Mouse (Mus musculus): ENCODE results near the gene Aldh1a7. TPM values are rescaled to one million over a fixed set of nuclear protein-coding genes. Genes with fewer than 3 reads are reported as not detected.
"Not testable (repeated sequence)": the region's sequence is repeated elsewhere in the genome, so short reads cannot be mapped to it uniquely, and the experiment has no call there.

Aldh1a7 gene
- total RNA-seq (2021), result 9.9 and 12.7 TPM in 2 replicates
- long read RNA-seq, transcript Aldh1a7-201 (13 exons, 2,066 nt), result major isoform, 125 of 141 reads
- long read RNA-seq, partial matches to known transcripts, result 15 of 141 reads
- long read RNA-seq, other reads (novel, unspliced or antisense), result 1 of 141 reads

DNA sequence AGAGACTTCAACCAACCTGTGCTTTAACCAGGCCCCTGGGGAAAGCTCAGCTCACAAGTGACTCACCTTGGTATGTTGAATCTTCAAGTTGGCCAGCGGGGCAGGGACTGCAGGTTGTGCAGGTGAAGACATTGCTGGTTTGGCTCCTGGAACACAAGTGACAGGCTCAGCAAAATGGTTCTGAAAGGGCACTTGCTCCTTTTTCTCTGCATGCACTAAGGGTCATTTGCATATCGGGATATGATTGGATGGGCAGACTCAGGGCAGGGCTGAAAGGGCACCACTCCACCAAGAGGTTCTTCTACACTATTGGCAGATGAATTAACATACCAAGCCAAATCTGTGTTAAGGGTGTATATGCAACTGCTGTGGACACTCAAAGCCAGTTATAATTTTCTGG lies at the start of gene Aldh1a7:
Gene Aldh1a7 (minus strand): TSS at position 182 of the 400 bp plus-strand sequence.
- no peak for DNase-seq

DNA sequence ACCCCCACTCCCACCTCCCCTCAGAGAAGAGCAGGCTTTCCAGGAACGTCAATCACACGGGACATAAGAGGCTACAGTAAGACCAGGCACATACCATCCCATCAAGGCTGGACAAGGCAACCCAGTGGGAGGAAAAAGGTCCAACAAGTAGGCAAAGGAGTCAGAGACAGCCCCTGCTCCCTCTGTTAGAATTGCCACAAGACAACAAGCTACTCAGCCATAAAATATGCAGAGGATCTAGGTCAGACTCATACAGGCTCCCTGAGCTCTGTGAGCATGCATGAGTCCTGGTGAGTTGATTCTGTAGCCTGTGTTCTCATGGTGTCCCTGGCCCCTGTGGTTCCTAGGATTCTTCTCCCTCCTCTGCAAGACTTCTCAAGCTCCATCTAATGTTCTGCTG lies 48.3 kb upstream of the Aldh1a7 start:
- DNase-seq, result no peak

DNA sequence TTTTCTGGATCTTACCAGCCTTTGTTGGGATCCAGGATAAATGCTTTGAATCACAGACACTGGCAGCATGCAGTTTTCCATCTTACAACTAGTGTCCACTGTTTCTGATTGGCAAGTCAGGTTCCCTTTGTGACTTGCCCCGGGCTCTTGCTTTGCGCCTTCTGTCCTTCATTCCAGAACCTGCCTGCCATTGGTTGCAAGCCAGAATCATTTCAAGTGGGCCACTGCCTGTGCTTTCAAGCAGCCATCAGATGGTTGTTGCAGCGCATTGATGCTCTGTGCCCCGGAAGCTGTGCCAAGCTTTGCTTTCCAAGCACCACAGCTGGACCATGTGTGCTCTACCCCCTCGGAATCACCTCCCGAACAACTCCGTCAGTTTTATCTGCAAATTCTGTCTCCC lies 46.6 kb upstream of the Aldh1a7 start:
- no peak for DNase-seq

DNA sequence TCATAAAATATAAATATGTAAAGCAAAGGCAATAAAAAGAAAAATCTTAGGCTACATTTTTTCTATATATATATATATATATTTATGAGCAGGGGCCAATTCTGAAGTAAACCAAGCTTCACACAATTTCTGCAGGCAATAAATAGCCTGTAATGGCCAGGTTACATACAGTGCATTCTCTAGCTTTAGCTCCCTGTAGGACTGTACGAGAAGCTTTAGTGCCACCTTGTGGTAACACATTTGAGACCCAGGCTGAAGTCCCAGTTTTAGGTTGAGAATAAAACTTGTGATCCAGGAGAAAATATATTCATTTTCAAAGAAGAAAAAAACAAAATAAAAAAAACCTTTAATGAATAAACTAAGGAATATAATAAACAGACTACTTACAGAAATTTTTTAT lies 36.9 kb upstream of the Aldh1a7 start:
- DNase-seq, result no peak

DNA sequence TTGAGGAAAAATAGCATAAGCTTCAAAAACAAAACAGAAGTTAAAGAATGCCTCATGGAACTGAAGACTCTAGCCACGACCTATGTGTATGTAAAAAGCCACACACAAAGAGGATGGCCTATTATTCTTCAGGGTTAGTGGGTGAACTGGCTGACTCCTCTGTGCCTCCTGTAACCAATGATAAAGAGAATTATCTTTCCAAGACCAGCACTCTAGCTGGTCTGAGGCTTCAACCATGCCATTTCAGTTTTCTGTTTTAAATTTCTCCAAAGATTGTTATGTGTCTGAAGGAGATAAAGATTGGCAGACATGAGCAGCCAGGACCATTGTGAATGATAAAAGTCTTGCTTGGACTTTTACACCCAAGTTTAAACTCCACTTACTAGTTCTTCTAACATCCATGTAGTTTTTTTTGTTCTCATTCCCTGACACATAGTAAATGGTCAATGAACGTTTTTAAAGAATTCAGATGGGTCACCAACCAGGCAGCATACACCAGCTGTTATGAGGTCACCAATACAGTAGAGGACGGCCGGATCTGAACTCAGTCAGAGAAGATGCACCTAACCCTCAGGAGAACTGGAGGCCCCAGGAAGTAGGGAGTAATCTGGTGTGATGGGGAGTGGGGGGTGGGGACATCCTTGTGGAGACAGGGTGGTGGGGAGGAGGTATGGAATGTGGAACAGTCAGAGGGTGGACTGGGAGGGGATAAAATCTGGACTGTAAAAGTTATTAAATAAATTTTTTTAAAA lies 34.5 kb upstream of the Aldh1a7 start:
- no peak for DNase-seq

DNA sequence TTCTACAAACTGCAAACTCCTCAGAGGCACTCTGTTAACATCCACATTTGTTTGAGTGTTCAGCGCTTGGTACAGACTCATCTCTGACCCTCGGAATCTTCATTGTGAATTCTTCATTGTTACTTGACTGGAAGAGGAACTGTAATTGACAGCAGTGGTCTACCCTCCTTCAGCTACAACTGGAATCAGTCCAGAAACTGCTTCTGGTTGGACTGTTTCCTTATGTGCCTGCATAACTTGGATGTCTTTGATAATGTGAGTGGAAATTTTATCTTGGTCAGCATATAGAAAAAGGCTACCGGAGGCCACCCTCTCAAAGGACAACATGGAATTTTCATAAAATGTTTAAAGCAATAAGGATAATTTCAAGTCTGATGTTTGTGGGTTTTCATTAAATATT lies 33.8 kb upstream of the Aldh1a7 start:
- DNase-seq, result no peak

DNA sequence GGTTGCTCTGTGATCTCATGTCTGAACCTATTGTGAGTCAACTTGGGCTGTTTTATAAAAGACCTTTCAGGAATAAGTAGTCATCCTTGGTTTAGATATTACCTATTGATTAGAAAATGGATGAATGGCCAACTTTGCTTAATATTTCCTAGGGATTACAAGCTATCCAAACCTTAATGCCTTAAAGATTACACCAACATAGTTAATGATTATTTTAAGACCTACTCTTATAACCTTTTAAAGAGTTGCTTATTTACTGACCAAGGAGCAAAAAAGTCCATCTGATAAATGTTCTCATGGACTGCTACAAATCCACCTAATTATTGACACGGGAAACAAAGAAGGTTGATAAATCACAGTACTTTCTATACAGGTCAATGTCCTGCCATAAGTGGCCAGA lies 17.3 kb upstream of the Aldh1a7 start:
- no peak for DNase-seq

DNA sequence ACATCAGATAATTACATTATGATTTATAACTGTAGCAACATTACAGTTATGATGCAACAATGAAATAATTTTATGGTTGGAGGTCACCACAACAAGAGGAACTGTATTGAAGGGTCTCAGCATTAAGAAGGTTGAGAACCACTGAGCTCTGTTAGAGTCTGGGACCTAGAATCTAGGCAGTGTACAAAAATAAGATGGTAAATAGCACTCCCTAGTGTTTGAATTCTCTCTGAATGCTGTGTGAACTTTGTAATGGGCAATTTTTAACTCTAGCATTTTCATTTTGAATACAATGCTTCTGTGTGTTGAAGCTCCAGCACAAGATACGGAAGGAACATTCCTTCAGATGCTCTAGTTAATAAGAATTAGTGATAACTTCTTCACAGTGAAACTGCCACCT lies 916 bp upstream of the Aldh1a7 start:
- no peak for DNase-seq

DNA sequence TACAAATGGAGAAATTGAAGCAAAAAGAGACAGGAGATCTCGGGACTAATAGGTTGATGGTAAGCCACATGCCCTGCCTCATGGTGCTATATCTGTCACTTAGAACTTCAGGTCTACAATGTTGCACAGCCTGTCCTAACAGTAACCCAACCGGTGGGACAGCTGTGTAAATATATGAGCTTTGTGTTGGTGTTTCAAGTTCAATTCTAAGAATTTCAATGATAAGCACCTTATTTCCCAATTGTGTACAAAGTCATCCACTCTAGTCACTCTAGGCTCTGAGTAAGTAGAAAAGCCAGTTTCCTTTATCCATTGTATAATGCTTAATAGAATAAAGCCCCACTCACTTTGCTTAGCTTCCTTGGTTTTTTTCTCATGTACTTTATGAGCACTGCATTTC lies 4.4 kb downstream of the Aldh1a7 start:
- DNase-seq, result no peak

DNA sequence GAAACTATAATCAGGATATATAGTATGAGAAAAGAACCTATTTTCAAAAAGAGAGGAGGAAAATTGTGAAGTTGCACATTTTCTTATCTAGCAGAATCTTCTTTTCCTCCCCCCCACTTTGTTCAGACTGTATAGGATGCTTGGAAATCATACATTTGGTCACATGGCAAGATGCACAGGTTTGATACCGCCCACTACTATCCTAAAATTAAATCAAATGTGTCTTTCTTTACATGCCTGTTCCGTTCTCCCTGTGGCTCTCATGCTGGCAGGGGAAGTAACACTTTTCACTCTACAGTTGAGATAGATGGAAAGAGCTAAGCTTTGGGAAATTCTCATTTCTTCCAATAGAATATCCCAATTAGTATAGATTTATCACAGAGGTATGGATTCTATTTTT lies 7.1 kb downstream of the Aldh1a7 start:
- no peak for DNase-seq

DNA sequence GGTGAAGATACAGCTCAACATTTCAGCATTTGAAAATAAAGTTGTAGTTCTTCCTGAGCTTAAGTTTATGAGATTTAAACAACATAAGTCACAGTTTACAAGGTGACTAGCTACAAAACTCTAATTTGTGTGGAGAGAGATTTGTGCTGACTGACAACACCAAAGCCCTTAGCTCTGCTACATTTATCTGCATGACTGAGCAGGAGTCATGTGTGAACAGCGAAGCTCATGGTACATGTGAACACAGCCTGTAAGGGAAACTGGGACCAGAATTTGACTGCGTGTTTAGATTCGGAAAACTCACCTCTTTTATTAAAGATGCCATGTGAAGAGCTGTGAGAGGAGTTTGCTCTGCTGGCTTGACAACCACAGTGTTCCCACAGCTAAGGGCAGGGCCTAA lies 11.7 kb downstream of the Aldh1a7 start:
- DNase-seq, result no peak

DNA sequence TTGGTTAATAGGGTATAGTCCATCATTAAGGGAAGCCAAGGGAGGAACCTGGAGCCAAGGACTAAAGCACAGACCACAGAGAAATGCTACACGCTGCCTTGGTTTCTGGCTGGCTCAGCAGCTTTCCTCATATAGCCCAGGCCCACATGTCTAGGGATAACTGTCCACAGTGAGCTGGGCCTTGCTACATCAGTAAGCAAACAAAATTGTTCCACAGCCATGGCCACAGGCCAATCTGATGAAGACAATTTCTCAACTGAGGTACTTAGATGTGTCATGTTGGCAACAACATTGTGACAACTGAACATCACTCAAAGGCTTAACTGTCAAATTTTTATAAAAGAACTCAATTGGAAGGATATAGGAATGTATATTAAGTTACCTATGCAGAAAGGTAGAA lies 12.3 kb downstream of the Aldh1a7 start:
- DNase-seq, result no peak

DNA sequence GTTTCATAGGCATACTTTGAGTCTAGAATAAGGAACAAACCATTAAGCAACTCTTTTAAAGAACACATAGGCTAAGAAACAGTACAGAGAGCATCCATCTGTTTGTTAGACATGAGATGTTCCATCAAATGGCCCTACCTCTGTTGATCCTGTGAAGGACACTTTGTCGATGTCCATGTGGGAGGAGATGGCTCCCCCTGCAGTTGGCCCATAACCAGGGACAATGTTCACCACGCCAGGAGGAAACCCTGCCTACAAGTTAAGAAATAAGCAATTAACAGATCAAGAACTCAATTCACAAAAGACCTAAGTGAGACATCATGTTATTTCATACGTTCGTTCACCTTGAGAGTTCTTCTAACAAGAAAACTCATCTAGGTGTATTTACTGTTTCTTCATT lies 12.8 kb downstream of the Aldh1a7 start:
- DNase-seq, result no peak

DNA sequence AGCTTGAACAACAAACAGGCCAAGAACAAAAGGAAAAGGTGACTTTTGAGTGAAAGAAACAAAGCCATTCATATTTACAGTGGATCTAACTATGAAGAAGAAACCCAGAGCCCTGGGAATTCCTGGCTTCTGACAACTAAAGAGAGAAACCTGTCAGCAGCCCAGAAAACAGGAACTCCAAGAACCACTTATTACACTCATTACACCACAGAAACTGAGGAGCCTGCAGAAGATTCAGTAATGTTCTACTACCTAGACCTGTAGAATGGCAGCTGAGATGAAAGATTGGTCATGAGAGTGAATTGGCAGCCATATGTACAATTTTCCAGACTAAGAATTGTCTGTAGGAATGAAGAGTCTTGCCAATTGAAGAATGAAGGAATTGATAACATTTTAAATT lies 20.2 kb downstream of the Aldh1a7 start:
- DNase-seq, result no peak

DNA sequence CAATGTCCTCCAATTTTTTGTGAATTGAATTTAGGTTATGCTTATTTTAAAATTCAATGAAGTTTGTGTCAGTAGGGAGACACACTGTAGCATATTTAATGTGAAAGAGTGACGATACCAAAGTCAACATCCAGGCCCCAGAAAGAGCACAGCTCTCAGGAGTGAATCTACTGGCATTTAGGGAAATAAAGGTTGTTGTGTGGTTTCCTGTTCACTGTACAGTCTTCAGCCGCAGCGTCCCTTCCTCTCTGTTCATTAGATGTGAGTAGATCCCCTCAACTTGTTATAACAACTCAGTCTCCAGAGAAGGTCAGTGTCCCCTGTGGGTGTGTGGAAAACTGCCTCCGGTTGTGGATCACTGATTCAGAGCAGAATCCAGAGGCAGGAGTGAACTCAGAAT lies 20.6 kb downstream of the Aldh1a7 start:
- no peak for DNase-seq

DNA sequence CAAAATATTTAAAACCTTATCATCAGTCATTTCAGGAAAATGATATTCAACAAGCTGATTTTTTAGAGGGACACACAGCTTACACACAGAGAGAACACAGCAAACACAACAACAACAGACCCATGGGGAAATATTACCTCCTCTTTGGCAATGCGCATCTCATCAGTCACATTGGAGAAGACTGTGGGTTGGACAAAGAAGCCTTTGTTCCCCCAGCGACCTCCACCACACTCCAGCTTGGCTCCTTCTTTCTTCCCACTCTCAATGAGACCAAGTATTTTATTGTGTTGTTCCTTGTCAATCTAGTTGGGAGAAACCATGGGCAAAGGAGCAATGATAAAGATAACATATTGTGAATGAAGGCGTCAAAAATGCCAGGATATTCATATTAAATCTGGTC lies 25.3 kb downstream of the Aldh1a7 start:
- no peak for DNase-seq

DNA sequence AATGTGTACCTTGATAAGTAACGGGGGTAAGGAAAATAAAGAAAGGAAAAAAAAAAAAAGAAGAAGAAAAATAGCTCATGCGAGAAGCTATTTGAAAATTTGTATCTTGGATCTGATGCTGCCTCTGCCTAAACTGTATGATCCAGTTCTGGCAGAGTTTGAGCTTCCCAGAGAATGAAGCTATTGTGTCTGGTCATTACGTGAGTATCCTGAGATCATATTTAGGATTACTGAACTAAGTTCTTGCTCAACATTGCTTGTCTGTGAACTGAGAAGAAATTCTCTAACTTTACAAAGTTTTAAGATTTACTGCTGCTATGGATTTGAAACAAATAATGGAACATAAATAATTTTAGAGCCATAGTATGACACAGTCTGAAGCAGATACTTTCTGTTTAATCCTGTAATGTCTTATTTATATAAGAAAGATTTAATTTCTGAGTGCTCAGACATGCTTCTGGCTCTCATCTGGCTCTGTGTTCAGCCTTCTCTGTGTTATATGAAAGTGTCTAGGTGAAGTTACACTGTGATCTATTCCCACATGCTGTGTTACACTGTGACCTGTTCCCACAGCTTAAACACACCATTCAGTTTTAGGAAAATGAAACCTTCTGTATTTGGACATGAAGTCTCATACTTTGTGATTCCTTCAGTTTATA lies 49.5 kb downstream of the Aldh1a7 start:
- DNase-seq, result no peak

DNA sequence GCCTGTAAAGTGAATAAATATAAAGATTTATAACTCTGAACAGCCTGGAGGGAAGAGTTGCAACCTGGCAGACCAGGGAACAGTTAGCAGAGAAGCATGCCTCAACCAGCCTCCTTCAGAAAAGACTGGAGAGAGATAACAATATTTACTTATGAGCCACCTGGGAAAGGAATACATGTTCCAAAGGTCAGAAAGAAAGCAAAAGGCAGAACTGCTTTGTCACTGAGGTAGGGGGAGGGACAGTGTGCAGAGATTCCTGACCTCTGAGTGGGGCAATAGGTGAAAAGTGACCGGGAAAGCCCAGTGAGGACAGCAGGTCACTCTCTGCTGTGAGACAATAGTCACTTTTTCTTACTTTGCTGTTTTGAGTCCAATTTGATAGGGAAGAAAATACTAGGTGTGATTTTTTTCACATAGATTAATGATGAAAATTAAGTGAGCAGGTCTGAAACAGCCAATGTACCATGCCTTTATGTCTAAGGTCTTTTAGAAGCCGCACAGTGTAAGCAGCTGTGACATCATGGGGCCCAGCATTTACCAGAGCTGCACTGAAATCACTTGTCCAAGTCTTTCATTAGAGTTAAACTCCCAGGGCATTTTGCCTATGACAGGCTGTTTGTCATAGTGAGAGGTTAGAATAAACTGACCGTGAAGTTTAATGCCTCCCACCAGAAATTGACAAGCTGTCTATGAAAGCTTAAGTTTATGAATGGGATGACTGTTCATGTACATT lies 73.1 kb downstream of the Aldh1a7 start:
- DNase-seq, result no peak

DNA sequence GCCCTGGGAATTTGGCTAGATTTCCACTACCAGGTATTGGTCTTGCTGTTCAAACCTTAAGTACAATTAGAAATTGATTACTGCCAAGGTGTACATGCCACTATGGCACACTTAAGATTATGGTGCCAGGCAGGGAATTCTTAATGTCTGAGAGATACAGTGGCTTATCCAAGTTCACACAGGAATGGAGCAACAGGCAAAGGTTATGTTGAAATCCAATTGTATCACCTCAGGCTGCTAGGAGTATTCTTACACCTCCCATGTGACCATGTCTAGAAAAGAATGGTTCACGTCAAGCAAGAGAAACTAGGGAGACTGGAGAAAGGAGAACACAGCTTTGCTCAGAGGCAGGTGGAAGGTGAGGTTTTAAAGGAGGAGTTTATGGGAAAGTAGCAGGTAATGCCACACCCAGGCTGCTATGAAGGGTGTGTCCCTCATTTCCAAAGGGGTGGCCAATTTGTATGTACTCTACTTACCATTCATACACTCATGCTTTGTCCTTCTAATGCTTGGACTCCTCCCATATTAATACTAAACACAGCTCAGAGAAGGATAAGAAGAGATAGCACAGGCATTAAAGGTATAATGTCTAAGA lies 74.2 kb downstream of the Aldh1a7 start:
- no peak for DNase-seq

DNA sequence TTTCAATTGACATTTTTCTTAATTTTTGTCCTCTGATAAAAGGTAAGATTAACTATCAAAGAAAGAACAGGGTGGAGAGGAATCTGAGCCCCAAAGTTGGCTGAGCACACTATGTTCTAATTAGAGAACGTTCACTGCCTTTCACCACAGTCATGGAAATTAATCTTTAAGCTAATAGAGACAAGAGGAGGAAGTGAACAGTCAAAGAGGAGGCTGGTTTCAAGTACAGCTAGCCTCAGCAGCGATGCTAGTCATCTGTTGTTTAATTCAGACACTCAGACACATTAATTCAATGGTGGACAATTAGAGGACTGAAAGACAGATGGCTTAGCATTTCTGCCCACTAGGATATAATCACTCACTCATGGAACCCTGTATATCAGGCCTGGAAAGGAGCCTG lies 77.4 kb downstream of the Aldh1a7 start:
- no peak for DNase-seq

DNA sequence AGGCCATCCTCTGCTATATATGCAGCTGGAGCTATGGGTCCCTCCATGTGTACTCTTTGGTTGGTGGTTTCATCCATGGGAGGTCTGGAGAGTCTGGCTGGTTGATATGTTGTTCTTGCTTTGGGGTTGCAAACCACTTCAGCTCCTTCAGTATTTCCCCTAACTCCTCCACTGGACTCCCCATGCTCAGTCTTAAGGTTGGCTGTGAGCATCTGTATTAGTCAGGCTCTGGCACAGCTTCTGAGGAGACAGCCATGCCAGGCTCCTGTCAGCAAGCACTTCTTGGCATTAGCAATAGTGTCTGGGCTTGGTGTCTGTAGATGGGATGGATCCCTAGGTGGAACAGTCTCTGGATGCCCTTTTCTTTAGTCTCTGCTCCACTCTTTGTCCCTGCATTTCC lies 79.9 kb downstream of the Aldh1a7 start:
- not testable (repeated sequence) for DNase-seq

DNA sequence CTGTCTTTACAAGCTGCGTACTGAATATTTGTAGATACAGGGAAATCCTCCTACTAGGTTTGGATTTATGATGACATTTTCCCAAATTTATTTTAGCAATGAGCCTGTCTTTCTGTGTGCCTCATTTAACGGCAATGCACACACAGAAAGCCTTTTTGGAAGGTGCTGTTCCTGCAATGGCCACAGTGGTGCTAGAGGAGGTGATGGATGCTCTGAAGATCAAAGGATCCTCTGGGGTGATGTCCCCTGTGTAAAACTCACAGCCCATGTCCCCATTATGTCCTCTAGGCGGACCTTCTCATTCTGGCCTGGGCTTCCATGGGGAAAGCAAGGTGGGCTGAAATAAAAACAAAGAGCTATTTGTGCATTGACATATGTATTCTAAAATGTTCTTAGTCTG lies 83.0 kb downstream of the Aldh1a7 start:
- no peak for DNase-seq

Data from adrenal gland, postnatal 25 days (tissue).